Mouse (Mus musculus) limb, embryonic 13.5 days (tissue): ENCODE measurements around the gene Rassf8. TPM values are rescaled to one million over a fixed set of nuclear protein-coding genes. Genes with fewer than 3 reads are reported as not detected.

Experiments used
- ATAC-seq: fragments of 200-750 bp; cut with Nextera tagmentation; 2 replicates; pipeline ENCODE4 v1.8.0; 2017; ENCODE audit warnings: low read depth, moderate number of reproducible peaks, moderate TSS enrichment; ENCODE audit not compliant: low FRiP score
- H3K27ac ChIP-seq: fragments of 300-500 bp; sonication (generic); 2 replicates; pipeline ENCODE4 v1.5.1; 2015; ENCODE audit warnings: inconsistent platforms, mild to moderate bottlenecking, moderate library complexity
- H3K27me3 ChIP-seq: fragments of 300-500 bp; sonication (generic); 2 replicates; pipeline ENCODE4 v1.6.1; 2015; ENCODE audit warnings: mild to moderate bottlenecking, inconsistent platforms
- H3K36me3 ChIP-seq: fragments of 300-500 bp; sonication (generic); 2 replicates; pipeline ENCODE4 v1.6.1; 2015; ENCODE audit warnings: inconsistent platforms, mild to moderate bottlenecking, moderate library complexity
- H3K4me1 ChIP-seq: fragments of 300-500 bp; sonication (generic); 2 replicates; pipeline ENCODE4 v1.6.1; 2015; ENCODE audit warnings: inconsistent platforms
- H3K4me2 ChIP-seq: fragments of 300-500 bp; sonication (generic); replicated peaks from 2 replicates; pipeline ENCODE4 v1.6.1; 2015; ENCODE audit warnings: inconsistent platforms, mild to moderate bottlenecking, moderate library complexity
- H3K4me3 ChIP-seq: fragments of 300-500 bp; sonication (generic); 2 replicates; pipeline ENCODE4 v1.5.1; 2015; ENCODE audit warnings: moderate library complexity, mild to moderate bottlenecking, inconsistent platforms
- H3K9ac ChIP-seq: fragments of 300-500 bp; sonication (generic); 2 replicates; pipeline ENCODE4 v1.6.1; 2015; ENCODE audit warnings: mild to moderate bottlenecking, inconsistent platforms
- H3K9me3 ChIP-seq: fragments of 300-500 bp; sonication (generic); 2 replicates; pipeline ENCODE4 v1.6.1; 2016; ENCODE audit warnings: inconsistent platforms
- WGBS: fragments of 180-500 bp; shearing (Covaris S2); methylation state at CpG from one replicate; pipeline ENCODE4 v1.1.7; 2015; 5-methylcytosine and 5-hydroxymethylcytosine counted together
- polyA plus RNA-seq: library from polyadenylated mRNA; unstranded; fragments of >200 nt; fragmentation: Nextera tagmentation; extraction: Ambion mirVana; gene quantifications from 2 replicates; pipeline ENCODE4 v1.2.1, GENCODE M21; 2015

Gene Rassf8
- polyA plus RNA-seq, 1 experiment from 2014 or later: 14.0 TPM

- WGBS: 79% methylated on average over 1 of the region's 1 CpGs
- peaks cover 61% of the 10 kb centered on the region for H3K36me3 ChIP-seq
- no peak for ATAC-seq
These were observed 64.6 kb downstream of the Rassf8 start for GRCm38 (mm10) chr6:145811174-145811573.

GRCm38 (mm10) chr6:145815200-145815599, 68.7 kb downstream of the Rassf8 start:
- Histone ChIP-seq H3K4me1 (peaks cover 4% of the 10 kb centered on the region; the same call in 1 of the 2 replicates), H3K4me2 (no peak overlapping the region), H3K9ac (no peak overlapping the region), H3K27ac (no peak overlapping the region), H3K27me3 (no peaks in the 10 kb centered on the region), H3K9me3 (no peaks in the 10 kb centered on the region), H3K36me3 (peaks cover 79% of the 10 kb centered on the region), H3K4me3 (no peak overlapping the region)
- WGBS: 31% methylated on average over 15 of the region's 15 CpGs
- no peak for ATAC-seq

More at GRCm38 (mm10) chr6:145811174-145811573, 64.6 kb downstream of the Rassf8 start:
- Histone ChIP-seq H3K27ac (no peak overlapping the region), H3K9ac (no peak overlapping the region), H3K4me2 (no peak overlapping the region), H3K4me3 (no peak overlapping the region), H3K27me3 (no peaks in the 10 kb centered on the region), H3K4me1 (peaks cover 14% of the 10 kb centered on the region), H3K9me3 (no peaks in the 10 kb centered on the region)

- Histone ChIP-seq H3K4me3 (no peak overlapping the region), H3K27me3 (no peaks in the 10 kb centered on the region), H3K36me3 (peaks cover 68% of the 10 kb centered on the region), H3K4me1 (peaks cover 7% of the 10 kb centered on the region; the same call in 1 of the 2 replicates), H3K27ac (no peak overlapping the region), H3K9me3 (no peaks in the 10 kb centered on the region), H3K9ac (no peak overlapping the region), H3K4me2 (no peak overlapping the region)
- ATAC-seq: no peak
- WGBS: 91% methylated on average over 9 of the region's 9 CpGs
These were observed 72.6 kb downstream of the Rassf8 start for GRCm38 (mm10) chr6:145819151-145819550.

GRCm38 (mm10) chr6:145822218-145822617, 75.7 kb downstream of the Rassf8 start:
- no peak overlapping the region for H3K4me3 ChIP-seq
- no peak overlapping the region for H3K4me2 ChIP-seq
- peaks cover 54% of the 10 kb centered on the region for H3K36me3 ChIP-seq
- peaks cover 4% of the 10 kb centered on the region; the same call in 1 of the 2 replicates for H3K9me3 ChIP-seq
- H3K27ac ChIP-seq: no peak overlapping the region
- H3K27me3 ChIP-seq: no peaks in the 10 kb centered on the region
- WGBS: 74% methylated on average over 5 of the region's 5 CpGs
- no peak overlapping the region for H3K9ac ChIP-seq
- 0 out of 2 replicates have a peak, but pooled peaks cover 3% of the 10 kb centered on the region for H3K4me1 ChIP-seq
- ATAC-seq: no peak

- Histone ChIP-seq H3K9me3 (peaks cover 4% of the 10 kb centered on the region; the same call in 1 of the 2 replicates), H3K4me2 (no peak overlapping the region), H3K4me3 (no peak overlapping the region), H3K9ac (no peak overlapping the region), H3K27ac (no peak overlapping the region), H3K36me3 (peaks cover 45% of the 10 kb centered on the region), H3K27me3 (no peaks in the 10 kb centered on the region), H3K4me1 (0 out of 2 replicates have a peak, but pooled peaks cover 3% of the 10 kb centered on the region)
- 66% methylated on average over 6 of the region's 6 CpGs for WGBS
- 0 out of 2 replicates have a peak, but pooled peaks have one; percentile 38 for ATAC-seq
These were observed 76.6 kb downstream of the Rassf8 start for GRCm38 (mm10) chr6:145823103-145823502.

GRCm38 (mm10) chr6:145823588-145824234, 77.2 kb downstream of the Rassf8 start:
- 56% methylated on average over 5 of the region's 5 CpGs for WGBS
- H3K27me3 ChIP-seq: no peaks in the 10 kb centered on the region
- no peak for ATAC-seq
- H3K36me3 ChIP-seq: peaks cover 39% of the 10 kb centered on the region
- H3K4me2 ChIP-seq: no peak overlapping the region
- 0 out of 2 replicates have a peak, but pooled peaks cover 3% of the 10 kb centered on the region for H3K4me1 ChIP-seq
- H3K4me3 ChIP-seq: no peak overlapping the region
- peaks cover 4% of the 10 kb centered on the region; the same call in 1 of the 2 replicates for H3K9me3 ChIP-seq
- no peak overlapping the region for H3K9ac ChIP-seq
- H3K27ac ChIP-seq: no peak overlapping the region

- ATAC-seq: no peak
- Histone ChIP-seq H3K36me3 (peaks cover 22% of the 10 kb centered on the region), H3K27ac (no peak overlapping the region), H3K4me3 (no peak overlapping the region), H3K4me2 (no peak overlapping the region), H3K4me1 (peaks cover 7% of the 10 kb centered on the region; the same call in 1 of the 2 replicates), H3K9me3 (peaks cover 4% of the 10 kb centered on the region; the same call in 1 of the 2 replicates), H3K9ac (no peak overlapping the region), H3K27me3 (peaks cover 5% of the 10 kb centered on the region; the same call in 1 of the 2 replicates)
- WGBS: 93% methylated on average over 4 of the region's 4 CpGs
These were observed 79.8 kb downstream of the Rassf8 start for GRCm38 (mm10) chr6:145826305-145826704.

- peaks cover 5% of the 10 kb centered on the region for H3K27me3 ChIP-seq
- H3K27ac ChIP-seq: no peak overlapping the region
- 80% methylated on average over 16 of the region's 16 CpGs for WGBS
- H3K9ac ChIP-seq: no peak overlapping the region
- peaks cover 4% of the 10 kb centered on the region; the same call in 1 of the 2 replicates for H3K4me1 ChIP-seq
- no peak overlapping the region for H3K4me2 ChIP-seq
- H3K36me3 ChIP-seq: peaks cover 11% of the 10 kb centered on the region; the same call in 1 of the 2 replicates
- no peak for ATAC-seq
- H3K4me3 ChIP-seq: no peak overlapping the region
- peaks cover 4% of the 10 kb centered on the region; the same call in 1 of the 2 replicates for H3K9me3 ChIP-seq
These were observed 82.7 kb downstream of the Rassf8 start for GRCm38 (mm10) chr6:145829062-145829835.

- Histone ChIP-seq H3K4me3 (no peak overlapping the region), H3K36me3 (peaks cover 2% of the 10 kb centered on the region; the same call in 1 of the 2 replicates), H3K4me1 (peaks cover 4% of the 10 kb centered on the region; the same call in 1 of the 2 replicates), H3K27me3 (peaks cover 5% of the 10 kb centered on the region), H3K27ac (no peak overlapping the region), H3K9ac (no peak overlapping the region), H3K9me3 (peaks cover 3% of the 10 kb centered on the region; the same call in 1 of the 2 replicates), H3K4me2 (no peak overlapping the region)
- 17% methylated on average over 8 of the region's 8 CpGs for WGBS
- peak; percentile 74 for ATAC-seq
These were observed 83.6 kb downstream of the Rassf8 start for GRCm38 (mm10) chr6:145830117-145830516.

- Histone ChIP-seq H3K4me1 (peaks cover 4% of the 10 kb centered on the region; the same call in 1 of the 2 replicates), H3K4me2 (no peak overlapping the region), H3K27me3 (peaks cover 5% of the 10 kb centered on the region), H3K36me3 (no peaks in the 10 kb centered on the region), H3K4me3 (no peak overlapping the region), H3K9ac (no peak overlapping the region), H3K27ac (no peak overlapping the region), H3K9me3 (no peaks in the 10 kb centered on the region)
- 66% methylated on average over 9 of the region's 9 CpGs for WGBS
- no peak for ATAC-seq
These were observed 84.1 kb downstream of the Rassf8 start for GRCm38 (mm10) chr6:145830617-145831016.

GRCm38 (mm10) chr6:145832927-145833326, 86.4 kb downstream of the Rassf8 start:
- no peak overlapping the region for H3K9ac ChIP-seq
- 79% methylated on average over 8 of the region's 8 CpGs for WGBS
- H3K9me3 ChIP-seq: no peaks in the 10 kb centered on the region
- H3K27me3 ChIP-seq: peaks cover 5% of the 10 kb centered on the region
- no peaks in the 10 kb centered on the region for H3K36me3 ChIP-seq
- ATAC-seq: no peak
- no peak overlapping the region for H3K27ac ChIP-seq
- no peak overlapping the region for H3K4me2 ChIP-seq
- H3K4me1 ChIP-seq: peaks cover 4% of the 10 kb centered on the region; the same call in 1 of the 2 replicates
- H3K4me3 ChIP-seq: no peak overlapping the region

- H3K4me2 ChIP-seq: no peak overlapping the region
- H3K9ac ChIP-seq: no peak overlapping the region
- peaks cover 4% of the 10 kb centered on the region; the same call in 1 of the 2 replicates for H3K4me1 ChIP-seq
- ATAC-seq: no peak
- H3K27me3 ChIP-seq: peaks cover 5% of the 10 kb centered on the region
- H3K4me3 ChIP-seq: no peak overlapping the region
- H3K9me3 ChIP-seq: no peaks in the 10 kb centered on the region
- no peaks in the 10 kb centered on the region for H3K36me3 ChIP-seq
- 44% methylated on average over 6 of the region's 6 CpGs for WGBS
- H3K27ac ChIP-seq: no peak overlapping the region
These were observed 88.8 kb downstream of the Rassf8 start for GRCm38 (mm10) chr6:145835359-145835758.
